Mouse (Mus musculus) lung, adult 2 months (tissue): Measurements from ENCODE around the gene BC005537.

Experiments
- CTCF ChIP-seq: fragments of 200-500 bp; IDR thresholded peaks from 2 replicates; pipeline ENCODE4 v1.5.1; 2011; ENCODE audit warnings: mild to moderate bottlenecking, low read length, control low read depth; ENCODE audit not compliant: insufficient read depth
- POLR2A ChIP-seq: fragments of 200-500 bp; IDR thresholded peaks from 2 replicates; pipeline ENCODE4 v1.6.1; 2011; ENCODE audit warnings: low read depth, mild to moderate bottlenecking, control low read depth, low read length, borderline replicate concordance; ENCODE audit errors: extremely low read depth

- no peak for TF ChIP-seq POLR2A
- peak; percentile 83 for TF ChIP-seq CTCF
Measured at GRCm38 (mm10) chr13:24776146-24776844, 25.2 kb upstream of the BC005537 start.
